Mouse (Mus musculus) limb, embryonic 13.5 days (tissue): ENCODE measurements at regions not wholly inside any gene's neighbourhood (a gene's known extent, or its start where the extent isn't known, plus 50 kb on each side); places are given as distances from the start of the nearest gene placed in this dataset.
A peak's percentile ranks its signal among the peaks of the same experiment; 100 is the strongest.

Source experiments
- ATAC-seq: fragments of 200-750 bp; cut with Nextera tagmentation; 2 replicates; pipeline ENCODE4 v1.8.0; 2017; ENCODE audit warnings: low read depth, moderate number of reproducible peaks, moderate TSS enrichment; ENCODE audit not compliant: low FRiP score
- H3K27ac ChIP-seq: fragments of 300-500 bp; sonication (generic); 2 replicates; pipeline ENCODE4 v1.5.1; 2015; ENCODE audit warnings: inconsistent platforms, mild to moderate bottlenecking, moderate library complexity
- H3K27me3 ChIP-seq: fragments of 300-500 bp; sonication (generic); 2 replicates; pipeline ENCODE4 v1.6.1; 2015; ENCODE audit warnings: mild to moderate bottlenecking, inconsistent platforms
- H3K36me3 ChIP-seq: fragments of 300-500 bp; sonication (generic); 2 replicates; pipeline ENCODE4 v1.6.1; 2015; ENCODE audit warnings: inconsistent platforms, mild to moderate bottlenecking, moderate library complexity
- H3K4me1 ChIP-seq: fragments of 300-500 bp; sonication (generic); 2 replicates; pipeline ENCODE4 v1.6.1; 2015; ENCODE audit warnings: inconsistent platforms
- H3K4me2 ChIP-seq: fragments of 300-500 bp; sonication (generic); replicated peaks from 2 replicates; pipeline ENCODE4 v1.6.1; 2015; ENCODE audit warnings: inconsistent platforms, mild to moderate bottlenecking, moderate library complexity
- H3K4me3 ChIP-seq: fragments of 300-500 bp; sonication (generic); 2 replicates; pipeline ENCODE4 v1.5.1; 2015; ENCODE audit warnings: moderate library complexity, mild to moderate bottlenecking, inconsistent platforms
- H3K9ac ChIP-seq: fragments of 300-500 bp; sonication (generic); 2 replicates; pipeline ENCODE4 v1.6.1; 2015; ENCODE audit warnings: mild to moderate bottlenecking, inconsistent platforms
- H3K9me3 ChIP-seq: fragments of 300-500 bp; sonication (generic); 2 replicates; pipeline ENCODE4 v1.6.1; 2016; ENCODE audit warnings: inconsistent platforms
- WGBS: fragments of 180-500 bp; shearing (Covaris S2); methylation state at CpG from one replicate; pipeline ENCODE4 v1.1.7; 2015; 5-methylcytosine and 5-hydroxymethylcytosine counted together

DNA sequence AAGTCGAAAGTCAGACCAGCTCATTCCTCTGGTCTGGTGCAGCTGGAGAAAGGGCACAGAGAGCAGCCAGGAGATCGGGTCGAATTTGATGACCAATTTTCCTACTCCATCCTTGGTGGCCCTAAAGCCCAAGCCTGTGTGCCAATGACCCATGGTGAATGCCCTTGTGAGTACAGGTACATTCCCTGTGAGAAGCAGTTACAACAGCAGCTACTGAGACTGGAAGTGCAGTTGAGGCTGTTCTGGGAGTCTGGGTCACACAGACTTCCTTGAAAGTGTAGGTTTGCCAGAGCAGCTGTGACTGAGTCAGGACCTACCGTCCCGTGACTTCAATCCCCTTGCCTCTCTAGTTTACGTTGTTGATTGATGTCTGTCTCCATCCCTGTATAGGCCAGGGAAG is 129.8 kb upstream of the Habp2 start:
- H3K27ac ChIP-seq = no peak overlapping the region
- no peak overlapping the region for H3K9ac ChIP-seq
- peaks cover 8% of the 10 kb centered on the region; the same call in 1 of the 2 replicates for H3K27me3 ChIP-seq
- no peaks in the 10 kb centered on the region for H3K36me3 ChIP-seq
- H3K4me2 ChIP-seq = no peak overlapping the region
- H3K9me3 ChIP-seq = no peaks in the 10 kb centered on the region
- 46% methylated on average over 6 of the region's 6 CpGs for WGBS
- H3K4me3 ChIP-seq = no peak overlapping the region
- no peak for ATAC-seq
- peaks cover 21% of the 10 kb centered on the region for H3K4me1 ChIP-seq

DNA sequence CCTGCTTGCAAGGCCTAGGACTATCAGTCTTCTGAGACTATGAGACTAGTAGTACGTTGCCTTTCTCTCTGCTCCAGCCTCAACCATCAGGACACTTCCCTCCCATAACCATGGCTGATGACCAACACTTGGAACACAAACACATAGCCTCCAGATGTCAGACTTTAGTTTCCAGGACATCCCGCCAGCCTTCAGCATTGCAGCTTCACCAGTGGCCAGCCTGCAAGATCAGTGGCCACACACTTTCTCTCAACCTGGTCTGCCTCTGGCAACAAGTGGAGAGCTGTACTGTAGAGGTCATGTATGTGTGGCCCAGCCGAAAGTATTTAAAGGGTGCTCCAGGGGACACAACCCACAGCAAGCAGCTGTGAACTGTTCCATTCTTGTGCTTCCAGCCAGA is 124.8 kb upstream of the Habp2 start:
- Histone ChIP-seq H3K27ac (no peak overlapping the region), H3K9me3 (no peaks in the 10 kb centered on the region), H3K27me3 (0 out of 2 replicates have a peak, but pooled peaks cover 3% of the 10 kb centered on the region), H3K9ac (no peak overlapping the region), H3K36me3 (no peaks in the 10 kb centered on the region), H3K4me2 (no peak overlapping the region), H3K4me3 (no peak overlapping the region), H3K4me1 (no peaks in the 10 kb centered on the region)
- ATAC-seq = no peak
- WGBS = 84% methylated on average over 3 of the region's 3 CpGs

DNA sequence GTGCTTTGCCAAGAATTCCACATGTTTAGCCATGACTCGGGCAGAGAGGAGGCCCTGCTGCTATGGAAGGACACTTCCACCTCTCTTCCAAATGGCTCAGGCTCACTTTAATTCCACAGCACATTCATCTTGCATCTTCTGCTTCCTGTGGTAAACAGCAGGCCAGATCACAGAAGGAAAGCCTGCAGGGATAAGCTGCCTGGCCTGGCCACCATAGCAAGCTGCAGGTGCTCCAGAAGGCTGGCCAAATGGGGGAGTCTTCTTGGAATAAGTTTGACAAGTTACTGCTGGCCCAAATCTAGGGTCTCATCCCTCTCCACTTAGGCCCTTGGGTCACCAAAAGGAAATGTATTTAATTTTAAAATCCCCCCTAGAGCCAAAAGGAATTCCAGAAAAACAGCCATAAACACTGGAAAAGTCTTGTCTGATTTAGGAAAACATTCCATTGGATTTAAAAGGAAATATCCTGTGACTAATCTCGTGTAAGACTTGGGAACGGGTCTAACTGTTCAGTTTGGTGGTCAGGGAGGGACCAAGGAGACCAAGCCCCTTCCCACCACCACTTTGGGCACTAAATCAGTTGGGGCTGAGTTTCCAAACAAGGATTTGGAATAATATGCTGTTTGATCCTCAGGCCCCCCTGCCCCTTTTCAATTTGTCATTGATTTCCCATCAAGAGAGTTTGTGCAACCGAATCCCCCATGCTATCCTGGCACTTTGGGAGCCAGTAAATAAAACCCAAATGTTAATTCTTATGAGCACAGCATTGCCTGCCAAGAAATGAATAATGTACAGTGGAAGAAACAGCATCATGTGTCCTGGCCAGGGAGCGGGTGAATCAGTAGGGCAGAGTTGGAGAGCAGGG is 117.6 kb upstream of the Habp2 start:
- H3K9ac ChIP-seq = no peak overlapping the region
- peak overlapping the region; percentile 15; the same call in 1 of the 2 replicates for H3K27ac ChIP-seq
- H3K27me3 ChIP-seq = peaks cover 7% of the 10 kb centered on the region; the same call in 1 of the 2 replicates
- 47% methylated on average over 5 of the region's 5 CpGs for WGBS
- 0 out of 2 replicates have a peak, but pooled peaks cover 4% of the 10 kb centered on the region for H3K9me3 ChIP-seq
- H3K4me1 ChIP-seq = peaks cover 17% of the 10 kb centered on the region
- no peak overlapping the region for H3K4me3 ChIP-seq
- ATAC-seq = 0 out of 2 replicates have a peak, but pooled peaks have one; percentile 36
- no peaks in the 10 kb centered on the region for H3K36me3 ChIP-seq
- no peak overlapping the region for H3K4me2 ChIP-seq

DNA sequence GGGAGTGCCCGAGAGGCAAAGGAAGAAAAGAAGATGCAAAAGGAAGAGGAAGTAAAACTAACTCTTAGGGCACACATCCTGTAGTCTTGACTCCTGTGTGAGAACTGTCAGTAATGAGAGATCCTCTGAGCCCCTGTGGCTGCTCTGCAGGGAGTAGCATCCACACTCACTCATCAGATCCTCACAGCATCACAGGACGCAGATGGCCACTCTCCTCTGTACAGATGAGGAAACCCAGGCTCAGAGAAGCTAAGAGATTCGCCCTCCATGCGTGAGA is 117.0 kb upstream of the Habp2 start:
- Histone ChIP-seq H3K4me2 (no peak overlapping the region), H3K36me3 (no peaks in the 10 kb centered on the region), H3K4me1 (peaks cover 23% of the 10 kb centered on the region), H3K27me3 (peaks cover 7% of the 10 kb centered on the region; the same call in 1 of the 2 replicates), H3K9me3 (0 out of 2 replicates have a peak, but pooled peaks cover 4% of the 10 kb centered on the region), H3K4me3 (no peak overlapping the region), H3K9ac (no peak overlapping the region), H3K27ac (peak overlapping the region; percentile 15; the same call in 1 of the 2 replicates)
- WGBS = 76% methylated on average over 4 of the region's 4 CpGs
- ATAC-seq = no peak

DNA sequence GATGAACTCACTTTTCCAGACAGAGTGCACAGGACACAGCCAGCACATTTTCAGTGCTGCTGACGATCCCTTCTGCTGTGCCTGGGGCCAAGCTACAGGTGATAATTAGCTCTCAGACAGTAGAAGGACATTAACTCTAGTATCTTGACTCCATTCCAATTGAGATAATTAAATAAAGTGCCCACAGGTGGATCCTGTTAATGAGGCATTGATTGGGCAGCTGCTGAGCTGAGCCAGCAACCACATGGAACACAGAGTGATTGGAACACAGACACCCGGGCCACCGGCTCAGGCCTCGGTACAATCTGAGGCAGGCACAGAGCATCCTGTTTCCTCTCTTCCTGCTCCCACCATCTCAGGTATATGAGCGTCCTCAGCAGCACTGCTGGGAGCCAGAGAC is 114.5 kb upstream of the Habp2 start:
- Histone ChIP-seq H3K4me1 (peaks cover 40% of the 10 kb centered on the region), H3K9ac (no peak overlapping the region), H3K4me2 (no peak overlapping the region), H3K4me3 (no peak overlapping the region), H3K27ac (no peak overlapping the region), H3K9me3 (0 out of 2 replicates have a peak, but pooled peaks cover 4% of the 10 kb centered on the region), H3K36me3 (no peaks in the 10 kb centered on the region), H3K27me3 (peaks cover 7% of the 10 kb centered on the region; the same call in 1 of the 2 replicates)
- WGBS = 33% methylated on average over 5 of the region's 5 CpGs
- ATAC-seq = no peak

DNA sequence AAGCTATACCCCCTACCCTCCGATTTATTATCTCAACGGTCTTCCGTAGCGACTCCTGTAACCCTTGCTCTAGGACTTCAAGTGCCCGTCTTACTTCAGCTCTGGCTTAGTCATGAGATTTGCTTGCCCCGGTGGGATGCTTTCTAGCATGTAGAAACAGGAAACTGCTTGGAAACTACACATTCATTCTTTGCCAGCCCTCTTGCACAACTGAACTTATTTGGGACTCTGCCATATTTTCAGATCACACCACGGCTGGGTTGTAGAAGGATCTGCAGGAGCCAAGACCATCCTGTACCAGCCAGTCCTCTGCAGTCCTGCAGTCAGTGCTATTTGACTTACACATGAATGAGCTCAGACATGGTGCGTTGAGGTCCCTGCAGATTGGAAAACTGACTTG is 110.9 kb upstream of the Habp2 start:
- ATAC-seq = no peak
- H3K27ac ChIP-seq = no peak overlapping the region
- H3K9ac ChIP-seq = no peak overlapping the region
- H3K36me3 ChIP-seq = no peaks in the 10 kb centered on the region
- peaks cover 14% of the 10 kb centered on the region; the same call in 1 of the 2 replicates for H3K27me3 ChIP-seq
- H3K4me3 ChIP-seq = no peak overlapping the region
- H3K9me3 ChIP-seq = peaks cover 9% of the 10 kb centered on the region; the same call in 1 of the 2 replicates
- no peak overlapping the region for H3K4me2 ChIP-seq
- 73% methylated on average over 8 of the region's 8 CpGs for WGBS
- H3K4me1 ChIP-seq = peaks cover 36% of the 10 kb centered on the region

DNA sequence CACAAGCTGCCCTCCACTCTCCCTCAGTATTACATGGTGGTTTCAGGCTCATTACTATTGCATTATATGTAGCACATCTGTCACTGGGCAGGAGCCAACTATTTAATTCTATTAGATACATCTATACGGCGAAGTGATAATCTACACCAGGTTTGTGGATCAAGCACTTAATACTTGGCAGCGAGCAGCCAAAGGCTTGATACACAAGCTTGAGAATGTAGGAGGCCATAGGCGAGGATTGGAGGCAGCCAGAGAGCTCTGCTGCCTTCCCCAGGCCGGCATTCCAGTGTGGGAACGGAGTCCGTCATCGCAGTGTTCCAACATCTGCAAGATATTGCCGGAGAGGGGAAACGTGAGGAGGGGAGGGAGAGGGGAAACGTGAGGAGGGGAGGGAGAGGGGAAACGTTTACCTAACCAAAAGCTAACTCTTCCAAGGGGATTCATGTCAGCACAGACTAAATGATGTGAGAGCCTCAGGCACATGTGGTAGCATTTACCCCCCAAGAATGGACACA is 109.6 kb upstream of the Habp2 start:
- peaks cover 36% of the 10 kb centered on the region for H3K4me1 ChIP-seq
- WGBS = 11% methylated on average over 12 of the region's 12 CpGs
- peak; percentile 93 for ATAC-seq

DNA sequence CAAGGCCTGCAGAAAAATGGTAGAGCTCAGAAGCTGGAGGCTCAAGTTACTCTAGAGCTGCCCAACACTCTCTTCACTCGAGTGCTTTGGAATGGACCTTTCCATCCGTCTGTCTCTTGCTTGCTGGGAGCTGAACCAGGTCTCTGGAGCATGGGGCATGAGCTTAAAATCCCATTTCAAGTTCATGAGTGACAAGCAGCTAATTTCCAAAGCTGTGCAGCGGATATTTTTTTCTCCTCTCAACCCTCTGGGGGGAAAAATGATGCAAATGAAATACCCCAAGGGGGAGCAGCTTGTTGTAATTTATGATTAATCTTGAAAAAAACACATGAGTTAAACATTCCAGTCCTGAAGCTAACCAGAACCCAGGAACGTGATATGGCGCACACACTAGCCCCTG is 101.2 kb upstream of the Habp2 start:
- 0 out of 2 replicates have a peak, but pooled peaks cover 8% of the 10 kb centered on the region for H3K27me3 ChIP-seq
- 73% methylated on average over 5 of the region's 5 CpGs for WGBS
- peaks cover 20% of the 10 kb centered on the region for H3K9me3 ChIP-seq
- no peak overlapping the region for H3K4me3 ChIP-seq
- H3K36me3 ChIP-seq = 0 out of 2 replicates have a peak, but pooled peaks cover 2% of the 10 kb centered on the region
- H3K4me2 ChIP-seq = no peak overlapping the region
- H3K4me1 ChIP-seq = peaks cover 3% of the 10 kb centered on the region; the same call in 1 of the 2 replicates
- H3K27ac ChIP-seq = no peak overlapping the region
- ATAC-seq = no peak
- no peak overlapping the region for H3K9ac ChIP-seq

More for the DNA sequence above, 109.6 kb upstream of the Habp2 start:
- peak overlapping the region; percentile 89 for H3K27ac ChIP-seq
- H3K4me3 ChIP-seq = no peak overlapping the region
- peak overlapping the region; percentile 48 for H3K4me2 ChIP-seq
- H3K36me3 ChIP-seq = no peaks in the 10 kb centered on the region
- peaks cover 13% of the 10 kb centered on the region; the same call in 1 of the 2 replicates for H3K9me3 ChIP-seq
- no peak overlapping the region for H3K9ac ChIP-seq
- peaks cover 13% of the 10 kb centered on the region; the same call in 1 of the 2 replicates for H3K27me3 ChIP-seq

DNA sequence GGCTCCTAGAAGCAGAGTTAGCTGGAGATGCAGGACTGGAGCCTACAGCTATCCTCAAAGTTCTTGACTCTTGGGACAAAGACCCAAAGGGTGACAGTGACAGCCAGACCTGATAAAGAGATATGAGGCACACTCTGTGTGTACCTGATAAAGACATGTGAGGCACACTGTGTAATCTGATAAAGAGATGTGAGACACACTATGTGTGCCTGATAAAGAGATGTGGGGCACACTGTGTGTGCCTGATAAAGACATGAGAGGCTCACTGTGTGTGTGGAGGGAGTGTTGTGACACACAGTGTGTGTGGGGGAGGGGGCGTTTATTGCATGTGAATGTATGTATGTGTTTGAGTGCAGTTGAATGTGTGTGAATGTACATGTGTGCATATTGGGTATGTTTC is 97.8 kb upstream of the Habp2 start:
- Histone ChIP-seq H3K9me3 (peaks cover 3% of the 10 kb centered on the region), H3K4me2 (no peak overlapping the region), H3K4me1 (peaks cover 7% of the 10 kb centered on the region; the same call in 1 of the 2 replicates), H3K4me3 (no peak overlapping the region), H3K36me3 (0 out of 2 replicates have a peak, but pooled peaks cover under 1% of the 10 kb centered on the region), H3K27ac (no peak overlapping the region), H3K9ac (no peak overlapping the region), H3K27me3 (0 out of 2 replicates have a peak, but pooled peaks cover 8% of the 10 kb centered on the region)
- no peak for ATAC-seq
- WGBS = 95% methylated on average over 1 of the region's 1 CpGs

DNA sequence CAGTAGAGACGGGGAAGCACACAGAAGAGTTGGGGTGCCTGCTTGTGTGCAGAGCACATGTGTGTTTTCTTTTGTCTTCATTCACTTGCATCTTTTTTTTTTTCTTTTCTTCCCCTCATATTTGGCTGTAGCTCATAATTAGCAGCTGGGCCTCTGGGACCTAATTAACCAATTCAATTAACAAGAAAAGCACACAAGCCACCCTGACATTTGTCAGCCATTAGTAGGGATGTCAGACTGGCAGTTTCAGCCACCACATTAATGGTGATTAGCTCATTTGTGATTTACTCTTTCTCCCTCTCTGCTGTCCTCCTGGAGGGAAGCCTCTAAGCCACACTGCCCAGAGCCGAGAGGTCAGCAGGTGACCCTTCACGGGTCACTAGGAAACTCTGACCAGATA is 96.7 kb upstream of the Habp2 start:
- Histone ChIP-seq H3K9ac (0 out of 2 replicates have a peak overlapping the region, but pooled peaks have one; percentile 0), H3K9me3 (no peaks in the 10 kb centered on the region), H3K27ac (no peak overlapping the region), H3K27me3 (0 out of 2 replicates have a peak, but pooled peaks cover 10% of the 10 kb centered on the region), H3K4me3 (no peak overlapping the region), H3K4me2 (no peak overlapping the region), H3K36me3 (no peaks in the 10 kb centered on the region), H3K4me1 (peaks cover 7% of the 10 kb centered on the region; the same call in 1 of the 2 replicates)
- WGBS = 37% methylated on average over 3 of the region's 3 CpGs
- no peak for ATAC-seq

DNA sequence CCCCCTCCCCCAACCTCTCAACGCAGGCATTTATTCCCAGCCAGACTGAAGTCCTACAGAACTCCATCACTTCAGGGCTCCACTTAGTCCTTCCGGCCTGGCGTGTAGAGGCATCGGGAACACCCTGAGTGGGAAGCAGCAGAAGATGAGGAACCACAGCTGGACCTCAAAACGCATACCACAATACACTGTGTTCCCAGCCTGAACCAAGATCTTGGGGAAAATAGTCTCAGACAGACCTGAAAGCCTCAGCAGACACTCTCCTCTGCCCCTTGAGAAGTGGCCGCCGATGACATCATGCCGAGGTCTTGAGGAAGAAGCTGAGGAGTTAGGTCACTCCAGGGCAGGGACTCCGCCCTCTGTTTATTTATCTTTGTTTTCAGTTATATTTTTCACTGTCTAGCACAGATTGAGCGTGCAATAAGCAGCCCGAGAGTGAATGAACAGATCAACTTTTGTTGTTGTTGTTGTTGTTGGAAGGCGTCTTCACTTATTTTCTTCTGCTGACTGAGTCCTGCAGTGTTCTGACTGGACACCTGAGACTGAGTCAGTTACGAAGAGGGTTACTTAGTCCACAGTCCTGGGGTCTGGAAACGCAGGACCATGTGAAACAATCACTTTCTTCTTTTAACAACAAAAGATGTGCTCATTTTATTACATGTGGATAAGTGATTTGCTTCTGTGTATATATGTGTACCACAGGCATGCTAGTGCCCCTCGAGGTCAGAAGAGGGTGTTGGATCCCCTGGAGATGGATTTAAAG is 88.3 kb upstream of the Habp2 start:
- H3K27ac ChIP-seq = no peak overlapping the region

More for the DNA sequence above, 88.3 kb upstream of the Habp2 start:
- H3K27me3 ChIP-seq = peaks cover 19% of the 10 kb centered on the region; the same call in 1 of the 2 replicates
- H3K9me3 ChIP-seq = no peaks in the 10 kb centered on the region
- H3K4me1 ChIP-seq = peaks cover 31% of the 10 kb centered on the region
- H3K4me2 ChIP-seq = no peak overlapping the region
- no peak overlapping the region for H3K9ac ChIP-seq
- WGBS = 86% methylated on average over 15 of the region's 15 CpGs
- no peak overlapping the region for H3K4me3 ChIP-seq
- no peaks in the 10 kb centered on the region for H3K36me3 ChIP-seq
- no peak for ATAC-seq
